Mouse (Mus musculus): ENCODE data around the gene Lipc. TPM values are rescaled to one million over a fixed set of nuclear protein-coding genes. Genes with fewer than 3 reads are reported as not detected.

Lipc gene
- polyA plus RNA-seq, 1 experiment from 2014 or later = 0.19 TPM

- H3K4me1 ChIP-seq (ENCODE audit: control insufficient read depth in 2 of 2, insufficient read depth in 2 of 2, low read length in 2 of 2) = no peaks in the 10 kb centered on the region
- no peaks in the 10 kb centered on the region for H3K36me3 ChIP-seq (ENCODE audit: control insufficient read depth, insufficient read depth, low read length)
- H3K27ac ChIP-seq (replicated peaks in 1 of 2; ENCODE audit: control insufficient read depth in 1 of 2, insufficient read depth in 1 of 2, low read depth in 2 of 2, low read length in 2 of 2) = no peak overlapping the region
- H3K27me3 ChIP-seq (ENCODE audit: control insufficient read depth, insufficient read depth, low read length) = no peaks in the 10 kb centered on the region
- 59% methylated on average over 3 of the region's 3 CpGs for WGBS
- no peak overlapping the region for H3K4me2 ChIP-seq (ENCODE audit: low read length)
- H3K9ac ChIP-seq (ENCODE audit: low read length) = no peak overlapping the region
- H3K9me3 ChIP-seq (ENCODE audit: control insufficient read depth, low read length) = no peaks in the 10 kb centered on the region
- H3K4me3 ChIP-seq (ENCODE audit: control insufficient read depth in 1 of 2, insufficient read depth in 1 of 2, low read depth in 1 of 2, low read length in 2 of 2) = no peak overlapping the region
- ATAC-seq (ENCODE audit: insufficient number of reproducible peaks, insufficient read depth, low FRiP score, low read depth) = no peak
Observed at GRCm38 (mm10) chr9:70957717-70958116, 5.7 kb upstream of the Lipc start.

- WGBS = 91% methylated on average over 3 of the region's 3 CpGs
- Histone ChIP-seq H3K9me3 (ENCODE audit: control insufficient read depth, low read length) (no peaks in the 10 kb centered on the region), H3K27ac (replicated peaks in 1 of 2; ENCODE audit: control insufficient read depth in 1 of 2, insufficient read depth in 1 of 2, low read depth in 2 of 2, low read length in 2 of 2) (no peak overlapping the region), H3K4me3 (ENCODE audit: control insufficient read depth in 1 of 2, insufficient read depth in 1 of 2, low read depth in 1 of 2, low read length in 2 of 2) (no peak overlapping the region), H3K4me1 (ENCODE audit: control insufficient read depth in 2 of 2, insufficient read depth in 2 of 2, low read length in 2 of 2) (peaks cover 0 to 2% of the 10 kb centered on the region in 2 experiments; a peak in 1 of 4 replicates), H3K27me3 (ENCODE audit: control insufficient read depth, insufficient read depth, low read length) (no peaks in the 10 kb centered on the region), H3K36me3 (ENCODE audit: control insufficient read depth, insufficient read depth, low read length) (no peaks in the 10 kb centered on the region), H3K4me2 (ENCODE audit: low read length) (no peak overlapping the region), H3K9ac (ENCODE audit: low read length) (no peak overlapping the region)
- no peak for ATAC-seq (ENCODE audit: insufficient number of reproducible peaks, insufficient read depth, low FRiP score, low read depth)
Observed at GRCm38 (mm10) chr9:70954226-70954625, 2.2 kb upstream of the Lipc start.

- H3K9ac ChIP-seq (ENCODE audit: low read length) = no peak overlapping the region
- no peaks in the 10 kb centered on the region for H3K9me3 ChIP-seq (ENCODE audit: control insufficient read depth, low read length)
- H3K4me3 ChIP-seq (ENCODE audit: control insufficient read depth in 1 of 2, insufficient read depth in 1 of 2, low read depth in 1 of 2, low read length in 2 of 2) = no peak overlapping the region
- peaks cover 0 to 2% of the 10 kb centered on the region in 2 experiments; a peak in 1 of 4 replicates for H3K4me1 ChIP-seq (ENCODE audit: control insufficient read depth in 2 of 2, insufficient read depth in 2 of 2, low read length in 2 of 2)
- H3K4me2 ChIP-seq (ENCODE audit: low read length) = no peak overlapping the region
- no peak overlapping the region for H3K27ac ChIP-seq (replicated peaks in 1 of 2; ENCODE audit: control insufficient read depth in 1 of 2, insufficient read depth in 1 of 2, low read depth in 2 of 2, low read length in 2 of 2)
- H3K27me3 ChIP-seq (ENCODE audit: control insufficient read depth, insufficient read depth, low read length) = no peaks in the 10 kb centered on the region
- 77% methylated on average over 8 of the region's 8 CpGs for WGBS
- H3K36me3 ChIP-seq (ENCODE audit: control insufficient read depth, insufficient read depth, low read length) = no peaks in the 10 kb centered on the region
- no peak for ATAC-seq (ENCODE audit: insufficient number of reproducible peaks, insufficient read depth, low FRiP score, low read depth)
Observed at GRCm38 (mm10) chr9:70949336-70949735, 2.7 kb downstream of the Lipc start.

GRCm38 (mm10) chr9:70947312-70947711, 4.7 kb downstream of the Lipc start:
- H3K4me1 ChIP-seq (ENCODE audit: control insufficient read depth in 2 of 2, insufficient read depth in 2 of 2, low read length in 2 of 2) = peaks cover 4 to 6% of the 10 kb centered on the region in 2 experiments; a peak in 2 of 4 replicates
- H3K36me3 ChIP-seq (ENCODE audit: control insufficient read depth, insufficient read depth, low read length) = no peaks in the 10 kb centered on the region
- no peaks in the 10 kb centered on the region for H3K27me3 ChIP-seq (ENCODE audit: control insufficient read depth, insufficient read depth, low read length)
- H3K9ac ChIP-seq (ENCODE audit: low read length) = no peak overlapping the region
- H3K9me3 ChIP-seq (ENCODE audit: control insufficient read depth, low read length) = no peaks in the 10 kb centered on the region
- no peak for ATAC-seq (ENCODE audit: insufficient number of reproducible peaks, insufficient read depth, low FRiP score, low read depth)
- no peak overlapping the region for H3K4me3 ChIP-seq (ENCODE audit: control insufficient read depth in 1 of 2, insufficient read depth in 1 of 2, low read depth in 1 of 2, low read length in 2 of 2)
- 79% methylated on average over 5 of the region's 5 CpGs for WGBS
- no peak overlapping the region for H3K4me2 ChIP-seq (ENCODE audit: low read length)
- no peak overlapping the region for H3K27ac ChIP-seq (replicated peaks in 1 of 2; ENCODE audit: control insufficient read depth in 1 of 2, insufficient read depth in 1 of 2, low read depth in 2 of 2, low read length in 2 of 2)

- WGBS = 45% methylated on average over 9 of the region's 9 CpGs
- peak overlapping the region in 1 of 2 experiments; percentile 23; a peak in 2 of 4 replicates for H3K27ac ChIP-seq (replicated peaks in 1 of 2; ENCODE audit: control insufficient read depth in 1 of 2, insufficient read depth in 1 of 2, low read depth in 2 of 2, low read length in 2 of 2)
- ATAC-seq (ENCODE audit: insufficient number of reproducible peaks, insufficient read depth, low FRiP score, low read depth) = peak; percentile 61; the same call in 1 of the 2 replicates
Observed at GRCm38 (mm10) chr9:70942686-70943333, 9.2 kb downstream of the Lipc start.

GRCm38 (mm10) chr9:70939752-70940501, 12.1 kb downstream of the Lipc start:
- Histone ChIP-seq H3K9me3 (ENCODE audit: control insufficient read depth, low read length) (no peaks in the 10 kb centered on the region), H3K27me3 (ENCODE audit: control insufficient read depth, insufficient read depth, low read length) (no peaks in the 10 kb centered on the region), H3K4me1 (ENCODE audit: control insufficient read depth in 2 of 2, insufficient read depth in 2 of 2, low read length in 2 of 2) (peaks cover 4% of the 10 kb centered on the region in 2 experiments; a peak in 2 of 4 replicates), H3K4me2 (ENCODE audit: low read length) (no peak overlapping the region), H3K4me3 (ENCODE audit: control insufficient read depth in 1 of 2, insufficient read depth in 1 of 2, low read depth in 1 of 2, low read length in 2 of 2) (no peak overlapping the region), H3K9ac (ENCODE audit: low read length) (no peak overlapping the region), H3K27ac (replicated peaks in 1 of 2; ENCODE audit: control insufficient read depth in 1 of 2, insufficient read depth in 1 of 2, low read depth in 2 of 2, low read length in 2 of 2) (no peak overlapping the region), H3K36me3 (ENCODE audit: control insufficient read depth, insufficient read depth, low read length) (no peaks in the 10 kb centered on the region)
- no peak for ATAC-seq (ENCODE audit: insufficient number of reproducible peaks, insufficient read depth, low FRiP score, low read depth)
- 77% methylated on average over 8 of the region's 8 CpGs for WGBS

More at GRCm38 (mm10) chr9:70942686-70943333, 9.2 kb downstream of the Lipc start:
- Histone ChIP-seq H3K4me2 (ENCODE audit: low read length) (no peak overlapping the region), H3K9me3 (ENCODE audit: control insufficient read depth, low read length) (no peaks in the 10 kb centered on the region), H3K9ac (ENCODE audit: low read length) (no peak overlapping the region), H3K36me3 (ENCODE audit: control insufficient read depth, insufficient read depth, low read length) (no peaks in the 10 kb centered on the region), H3K27me3 (ENCODE audit: control insufficient read depth, insufficient read depth, low read length) (no peaks in the 10 kb centered on the region), H3K4me1 (ENCODE audit: control insufficient read depth in 2 of 2, insufficient read depth in 2 of 2, low read length in 2 of 2) (peaks cover 4% of the 10 kb centered on the region in 2 experiments; a peak in 1 of 4 replicates), H3K4me3 (ENCODE audit: control insufficient read depth in 1 of 2, insufficient read depth in 1 of 2, low read depth in 1 of 2, low read length in 2 of 2) (no peak overlapping the region)

GRCm38 (mm10) chr9:70938850-70939249, 13.2 kb downstream of the Lipc start:
- no peaks in the 10 kb centered on the region for H3K36me3 ChIP-seq (ENCODE audit: control insufficient read depth, insufficient read depth, low read length)
- ATAC-seq (ENCODE audit: insufficient number of reproducible peaks, insufficient read depth, low FRiP score, low read depth) = no peak
- WGBS = 59% methylated on average over 2 of the region's 2 CpGs
- peaks cover 4% of the 10 kb centered on the region in 2 experiments; a peak in 2 of 4 replicates for H3K4me1 ChIP-seq (ENCODE audit: control insufficient read depth in 2 of 2, insufficient read depth in 2 of 2, low read length in 2 of 2)
- no peak overlapping the region for H3K27ac ChIP-seq (replicated peaks in 1 of 2; ENCODE audit: control insufficient read depth in 1 of 2, insufficient read depth in 1 of 2, low read depth in 2 of 2, low read length in 2 of 2)
- H3K4me3 ChIP-seq (ENCODE audit: control insufficient read depth in 1 of 2, insufficient read depth in 1 of 2, low read depth in 1 of 2, low read length in 2 of 2) = no peak overlapping the region
- H3K9ac ChIP-seq (ENCODE audit: low read length) = no peak overlapping the region
- no peaks in the 10 kb centered on the region for H3K9me3 ChIP-seq (ENCODE audit: control insufficient read depth, low read length)
- H3K4me2 ChIP-seq (ENCODE audit: low read length) = no peak overlapping the region
- H3K27me3 ChIP-seq (ENCODE audit: control insufficient read depth, insufficient read depth, low read length) = no peaks in the 10 kb centered on the region
